Mouse (Mus musculus) layer of hippocampus, adult 8-10 months (tissue): ENCODE measurements around the gene Sipa1l1. TPM values are rescaled to one million over a fixed set of nuclear protein-coding genes. Genes with fewer than 3 reads are reported as not detected.

Source experiments
- DNase-seq, 2 experiments: peaks; one replicate each; pipeline ENCODE4 v3.0.0; 2022; ENCODE audit warnings: low spot score in 2 of 2
- total RNA-seq, 4 experiments: library from RNA; stranded (reverse); gene quantifications; 2 replicates each; pipeline ENCODE4 v1.2.4; 2022

Sipa1l1 gene
- total RNA-seq, result 100 to 1,000 TPM; 199 to 249 (median 219) TPM

GRCm38 (mm10) chr12:82168820-82169533 lies at the start of gene Sipa1l1:
TSS of gene Sipa1l1 (plus strand) at chr12:82169320.
- peak; percentile 95 to 96 for DNase-seq

GRCm38 (mm10) chr12:82121947-82122346 lies 47.2 kb upstream of the Sipa1l1 start:
- DNase-seq, result no peak

GRCm38 (mm10) chr12:82122450-82123249 lies 46.5 kb upstream of the Sipa1l1 start:
- DNase-seq, result no peak

- no peak for DNase-seq
Observed at GRCm38 (mm10) chr12:82126796-82127195, 42.3 kb upstream of the Sipa1l1 start.

- DNase-seq, result no peak
Observed at GRCm38 (mm10) chr12:82139234-82140166, 29.6 kb upstream of the Sipa1l1 start.

GRCm38 (mm10) chr12:82143371-82143770 lies 25.7 kb upstream of the Sipa1l1 start:
- DNase-seq, result no peak

GRCm38 (mm10) chr12:82145173-82145572 lies 23.9 kb upstream of the Sipa1l1 start:
- DNase-seq, result no peak

- DNase-seq, result no peak
Observed at GRCm38 (mm10) chr12:82147021-82147693, 22.0 kb upstream of the Sipa1l1 start.

GRCm38 (mm10) chr12:82148328-82148930 lies 20.7 kb upstream of the Sipa1l1 start:
- DNase-seq, result no peak

GRCm38 (mm10) chr12:82151019-82151418 lies 18.1 kb upstream of the Sipa1l1 start:
- DNase-seq, result no peak

- DNase-seq, result no peak
Observed at GRCm38 (mm10) chr12:82154527-82154926, 14.6 kb upstream of the Sipa1l1 start.

- DNase-seq, result no peak
Observed at GRCm38 (mm10) chr12:82158516-82158915, 10.6 kb upstream of the Sipa1l1 start.

GRCm38 (mm10) chr12:82159372-82159771 lies 9.7 kb upstream of the Sipa1l1 start:
- DNase-seq, result no peak

- DNase-seq, result no peak
Observed at GRCm38 (mm10) chr12:82165651-82166050, 3.5 kb upstream of the Sipa1l1 start.

GRCm38 (mm10) chr12:82166101-82166571 lies 3.0 kb upstream of the Sipa1l1 start:
- DNase-seq, result no peak

GRCm38 (mm10) chr12:82169571-82170431 lies 681 bp downstream of the Sipa1l1 start:
- DNase-seq, result peak; percentile 42 to 71

GRCm38 (mm10) chr12:82170461-82171279 lies 1.6 kb downstream of the Sipa1l1 start:
- DNase-seq, result peak in 1 of 2 experiments; percentile 14

GRCm38 (mm10) chr12:82171591-82171990 lies 2.5 kb downstream of the Sipa1l1 start:
- DNase-seq, result peak in 1 of 2 experiments; percentile 44
